Mouse (Mus musculus) liver, postnatal 0 days (tissue): Measurements from ENCODE around the gene Iqcd.

Experiments used
- CTCF ChIP-seq: sonication (generic); IDR thresholded peaks from 2 replicates; pipeline ENCODE4 v1.5.1; 2016; ENCODE audit warnings: antibody characterized with exemption, low read depth
- EP300 ChIP-seq: IDR thresholded peaks from 2 replicates; pipeline ENCODE4 v1.6.1; 2016; ENCODE audit warnings: antibody characterized with exemption, low read depth, mild to moderate bottlenecking

GRCm38 (mm10) chr5:120550137-120550536, 38.7 kb upstream of the Iqcd start:
- TF ChIP-seq EP300 (no peak), CTCF (0 out of 2 replicates have a peak, but pooled peaks have one; percentile 1)
